7 mouse cellular contexts compared by ENCODE assay signal in genomic region chr1:80756824-80757649, GRCm38 (mm10). TPM values are rescaled to one million over a fixed set of nuclear protein-coding genes. Genes with fewer than 3 reads are reported as not detected.
A peak's percentile ranks its signal among the peaks of the same experiment; 100 is the strongest.
DNase-seq lines count a peak whose midpoint lies in the region; ATAC-seq and TF ChIP-seq lines count a peak whose summit lies in the region.

No protein-coding gene starts in this region.

- H3K9ac ChIP-seq in MEL (ENCODE audit: control insufficient read depth, low read depth, low read length, poor library complexity, severe bottlenecking): peak overlapping the region; percentile 55
- no peak overlapping the region for H3K9ac ChIP-seq in intestine, embryonic 16.5 days (ENCODE audit: low read depth, low read length)
- no peak overlapping the region for H3K9ac ChIP-seq in limb, embryonic 13.5 days
- no peak overlapping the region for H3K9ac ChIP-seq in midbrain, embryonic 13.5 days (replicated peaks)
- H3K9ac ChIP-seq in stomach, embryonic 16.5 days (ENCODE audit: low read length): no peak overlapping the region

- H3K4me1 ChIP-seq in MEL (ENCODE audit: control insufficient read depth in 1 of 2, insufficient read depth in 2 of 2, low read length in 2 of 2): peaks cover 10 to 27% of the 10 kb centered on the region in 2 experiments; a peak in 3 of 4 replicates
- H3K4me1 ChIP-seq in intestine, embryonic 16.5 days (ENCODE audit: control insufficient read depth, insufficient read depth, low read length): peaks cover 6% of the 10 kb centered on the region; the same call in 1 of the 2 replicates
- H3K4me1 ChIP-seq in limb, embryonic 13.5 days: peaks cover 12% of the 10 kb centered on the region
- H3K4me1 ChIP-seq in midbrain, embryonic 13.5 days (replicated peaks): peaks cover 19% of the 10 kb centered on the region
- peaks cover 5% of the 10 kb centered on the region; the same call in 1 of the 2 replicates for H3K4me1 ChIP-seq in stomach, embryonic 16.5 days (ENCODE audit: control insufficient read depth, insufficient read depth, low read length)

- H3K4me2 ChIP-seq in intestine, embryonic 16.5 days (ENCODE audit: low read depth, low read length): peak overlapping the region; percentile 87
- H3K4me2 ChIP-seq in limb, embryonic 13.5 days (replicated peaks): peak overlapping the region; percentile 93
- H3K4me2 ChIP-seq in midbrain, embryonic 13.5 days (replicated peaks): peak overlapping the region; percentile 96
- H3K4me2 ChIP-seq in stomach, embryonic 16.5 days (ENCODE audit: low read depth, low read length): peak overlapping the region; percentile 77

- 8% methylated on average over 14 of the region's 14 CpGs for WGBS in intestine, embryonic 16.5 days
- 6% methylated on average over 14 of the region's 14 CpGs for WGBS in limb, embryonic 13.5 days
- WGBS in midbrain, embryonic 13.5 days: 7% methylated on average over 14 of the region's 14 CpGs
- 10% methylated on average over 14 of the region's 14 CpGs for WGBS in stomach, embryonic 16.5 days

- H3K4me3 ChIP-seq in MEL (ENCODE audit: control insufficient read depth in 1 of 2, insufficient read depth in 1 of 2, low read depth in 2 of 2, low read length in 2 of 2): peak overlapping the region; percentile 80 to 82
- peak overlapping the region; percentile 63 for H3K4me3 ChIP-seq in intestine, embryonic 16.5 days (ENCODE audit: low read length)
- peak overlapping the region; percentile 67 for H3K4me3 ChIP-seq in limb, embryonic 13.5 days
- H3K4me3 ChIP-seq in midbrain, embryonic 13.5 days (replicated peaks): peak overlapping the region; percentile 67
- peak overlapping the region; percentile 64 for H3K4me3 ChIP-seq in stomach, embryonic 16.5 days (replicated peaks; ENCODE audit: low read length)

- peak; percentile 56; the same call in 1 of the 2 replicates for ATAC-seq in intestine, embryonic 16.5 days
- ATAC-seq in limb, embryonic 13.5 days (ENCODE audit: low FRiP score, low read depth): no peak
- peak; percentile 53 for ATAC-seq in midbrain, embryonic 13.5 days
- ATAC-seq in stomach, embryonic 16.5 days (ENCODE audit: insufficient read depth, low FRiP score): no peak

- H3K27me3 ChIP-seq in MEL (ENCODE audit: control insufficient read depth in 1 of 2, insufficient read depth in 2 of 2, low read length in 2 of 2): no peaks in the 10 kb centered on the region
- peaks cover 12% of the 10 kb centered on the region; the same call in 1 of the 2 replicates for H3K27me3 ChIP-seq in intestine, embryonic 16.5 days (replicated peaks; ENCODE audit: control insufficient read depth, insufficient read depth, low read length)
- peaks cover 30% of the 10 kb centered on the region for H3K27me3 ChIP-seq in limb, embryonic 13.5 days
- H3K27me3 ChIP-seq in midbrain, embryonic 13.5 days: peaks cover 31% of the 10 kb centered on the region
- peaks cover 10% of the 10 kb centered on the region for H3K27me3 ChIP-seq in stomach, embryonic 16.5 days (ENCODE audit: control insufficient read depth, insufficient read depth, low read length)

- TF ChIP-seq POLR2A in MEL (IDR thresholded peaks at IDR 0.05; ENCODE audit: control insufficient read depth in 1 of 2, insufficient read depth in 1 of 2, low read depth in 1 of 2, low read length in 2 of 2, poor library complexity in 1 of 2): no peak; a peak in 1 of 4 replicates

- peaks cover 12% of the 10 kb centered on the region for H3K79me2 ChIP-seq in MEL (ENCODE audit: control insufficient read depth, insufficient read depth, low read length, poor library complexity)

- TF ChIP-seq CTCF in MEL (IDR thresholded peaks at IDR 0.05 in 2 of 3, conservative IDR thresholded peaks at IDR 0.05 in 1 of 3; ENCODE audit: control insufficient read depth in 1 of 3, insufficient read depth in 1 of 3, low read depth in 2 of 3, low read length in 3 of 3, poor library complexity in 1 of 3, severe bottlenecking in 1 of 3): peak in 1 of 3 experiments; percentile 33; a peak in 2 of 6 replicates

- H3K9me3 ChIP-seq in MEL (replicated peaks; ENCODE audit: insufficient read depth, low read length): no peaks in the 10 kb centered on the region
- H3K9me3 ChIP-seq in intestine, embryonic 16.5 days (ENCODE audit: control insufficient read depth, low read length): no peaks in the 10 kb centered on the region
- no peaks in the 10 kb centered on the region for H3K9me3 ChIP-seq in limb, embryonic 13.5 days
- H3K9me3 ChIP-seq in midbrain, embryonic 13.5 days: no peaks in the 10 kb centered on the region
- no peaks in the 10 kb centered on the region for H3K9me3 ChIP-seq in stomach, embryonic 16.5 days (replicated peaks; ENCODE audit: control insufficient read depth, low read length)

- peak overlapping the region; percentile 76 for H3K27ac ChIP-seq in MEL (ENCODE audit: control insufficient read depth, low read depth, low read length)
- H3K27ac ChIP-seq in intestine, embryonic 16.5 days (ENCODE audit: low read length): no peak overlapping the region
- no peak overlapping the region for H3K27ac ChIP-seq in limb, embryonic 13.5 days
- no peak overlapping the region for H3K27ac ChIP-seq in midbrain, embryonic 13.5 days
- no peak overlapping the region for H3K27ac ChIP-seq in stomach, embryonic 16.5 days (ENCODE audit: low read length)

- H3K36me3 ChIP-seq in MEL (ENCODE audit: control insufficient read depth in 1 of 2, insufficient read depth in 2 of 2, low read length in 2 of 2): peaks cover 0 to 20% of the 10 kb centered on the region in 2 experiments; a peak in 2 of 4 replicates
- no peaks in the 10 kb centered on the region for H3K36me3 ChIP-seq in intestine, embryonic 16.5 days (ENCODE audit: control insufficient read depth, insufficient read depth, low read length)
- H3K36me3 ChIP-seq in limb, embryonic 13.5 days: no peaks in the 10 kb centered on the region
- no peaks in the 10 kb centered on the region for H3K36me3 ChIP-seq in midbrain, embryonic 13.5 days
- no peaks in the 10 kb centered on the region for H3K36me3 ChIP-seq in stomach, embryonic 16.5 days (ENCODE audit: control insufficient read depth, insufficient read depth, low read length)

- peak; percentile 86 to 92 for TF ChIP-seq EP300 in MEL (IDR thresholded peaks at IDR 0.05; ENCODE audit: low read depth in 1 of 2, low read length in 2 of 2)

- peak; percentile 77 for DNase-seq in MEL (ENCODE audit: low read depth, low spot score)
- DNase-seq in adrenal gland, postnatal 25 days: peak; percentile 12
- peak; percentile 8 for DNase-seq in gastrocnemius, postnatal 10 days

- no peak for TF ChIP-seq RAD21 in MEL (IDR thresholded peaks at IDR 0.05; ENCODE audit: low read depth, low read length)

TF ChIP-seq in MEL, 35 proteins besides CTCF, POLR2A, EP300 and RAD21:
- TF ChIP-seq RCOR1 (IDR thresholded peaks at IDR 0.05; ENCODE audit: low read depth, low read length) (peak; percentile 19; the same call in 1 of the 2 replicates), ETS1 (IDR thresholded peaks at IDR 0.05; ENCODE audit: low read depth, low read length) (peak; percentile 76), SIN3A (IDR thresholded peaks at IDR 0.05; ENCODE audit: low read length) (peak; percentile 59), SMC3 (IDR thresholded peaks at IDR 0.05; ENCODE audit: low read depth, low read length) (peak; percentile 9; the same call in 1 of the 2 replicates), HCFC1 (IDR thresholded peaks at IDR 0.05; ENCODE audit: low read depth, low read length) (no peak), MXI1 (IDR thresholded peaks at IDR 0.05; ENCODE audit: low read depth, low read length) (0 out of 2 replicates have a peak, but pooled peaks have one; percentile 26), MYB (IDR thresholded peaks at IDR 0.05; ENCODE audit: low read depth, low read length) (peak; percentile 97), BHLHE40 (IDR thresholded peaks at IDR 0.05; ENCODE audit: borderline replicate concordance, low read depth, low read length) (peak; percentile 54; the same call in 1 of the 2 replicates), ZC3H11A (IDR thresholded peaks at IDR 0.05; ENCODE audit: low read depth, low read length) (no peak), USF1 (IDR thresholded peaks at IDR 0.05; ENCODE audit: low read depth, low read length) (peak; percentile 42; the same call in 1 of the 2 replicates), MAX (IDR thresholded peaks at IDR 0.05; ENCODE audit: low read length) (peak; percentile 32; the same call in 1 of the 2 replicates), ELF1 (IDR thresholded peaks at IDR 0.05; ENCODE audit: low read depth, low read length) (peak; percentile 46; the same call in 1 of the 2 replicates), TCF12 (IDR thresholded peaks at IDR 0.05; ENCODE audit: low read depth, low read length) (peak; percentile 55; the same call in 1 of the 2 replicates), NRF1 (IDR thresholded peaks at IDR 0.05; ENCODE audit: insufficient read depth, low read depth, low read length, poor library complexity, severe bottlenecking) (no peak)

RNA-seq across cellular contexts. Expression of gene Dock10, which starts 1.3 kb away (rescaled TPM):
- 12.1 and 14.3 TPM in 2 replicates for total RNA-seq in MEL (2012; rRNA removed)
- 10 to 100 TPM; 11.5 to 74.0 TPM for polyA plus RNA-seq in MEL (2012; ENCODE audit: insufficient read depth in 1 of 2, insufficient read length in 2 of 2, low read depth in 1 of 2, low replicate concordance in 2 of 2, missing spikeins in 1 of 2)
- 18.1 and 22.2 TPM in 2 replicates for total RNA-seq in adrenal gland, postnatal 25 days (2021)
- 10 to 100 TPM; 12.0 to 17.2 TPM for total RNA-seq in gastrocnemius, postnatal 10 days (2021)
- polyA plus RNA-seq in intestine, embryonic 16.5 days (2015; fragmentation: Nextera tagmentation; extraction: Ambion mirVana): 3.3 and 3.7 TPM in 2 replicates
- 4.0 and 4.4 TPM in 2 replicates for polyA plus RNA-seq in limb, embryonic 13.5 days (2015; fragmentation: Nextera tagmentation; extraction: Ambion mirVana)
- 1.8 and 2.1 TPM in 2 replicates for polyA plus RNA-seq in midbrain, embryonic 13.5 days (2015; fragmentation: Nextera tagmentation; extraction: Ambion mirVana)
- polyA plus RNA-seq in stomach, embryonic 16.5 days (2015; fragmentation: Nextera tagmentation; extraction: Ambion mirVana): 7.2 and 8.1 TPM in 2 replicates

Comparison
In these comparisons a context has a peak if more than half of its experiments do, and no peak if none do; other contexts are left out.
1. DNase-seq: peak in every context shown above with its lines; median percentile 77 in MEL; 12 in adrenal gland, postnatal 25 days; 8 in gastrocnemius, postnatal 10 days.
2. ATAC-seq: peak in intestine, embryonic 16.5 days (single experiment) and midbrain, embryonic 13.5 days (single experiment); none in limb, embryonic 13.5 days (single experiment) and stomach, embryonic 16.5 days (single experiment).
3. Peak in every context shown above with its lines, with median percentiles within 50 percentile points of each other: H3K4me3 ChIP-seq and H3K4me2 ChIP-seq.